Mouse (Mus musculus) C2C12 (cell line): ENCODE measurements around the gene Krtap26-1.

ENCODE experiments used
- CTCF ChIP-seq: IDR thresholded peaks from one replicate; pipeline ENCODE4 v1.5.1; 2011; ENCODE audit not compliant: control insufficient read depth, insufficient read depth, insufficient read length
- MYOD1 ChIP-seq: IDR thresholded peaks from one replicate; pipeline ENCODE4 v1.6.1; 2011; ENCODE audit warnings: low read depth; ENCODE audit not compliant: control insufficient read depth, insufficient read length
- MYOG ChIP-seq: IDR thresholded peaks from one replicate; pipeline ENCODE4 v1.6.1; 2011; ENCODE audit not compliant: control insufficient read depth, insufficient read length; ENCODE audit errors: extremely low read depth
- USF1 ChIP-seq: IDR thresholded peaks from one replicate; pipeline ENCODE4 v1.6.1; 2011; ENCODE audit warnings: low read depth, mild to moderate bottlenecking, control low read depth, moderate library complexity

GRCm38 (mm10) chr16:88651952-88652351, 4.4 kb upstream of the Krtap26-1 start:
- TF ChIP-seq CTCF, result no peak
- no peak for TF ChIP-seq USF1
- no peak for TF ChIP-seq MYOD1
- TF ChIP-seq MYOG, result no peak
